Mouse (Mus musculus) intestine, embryonic 16.5 days (tissue): ENCODE measurements around the gene Bub1b. TPM values are rescaled to one million over a fixed set of nuclear protein-coding genes. Genes with fewer than 3 reads are reported as not detected.

ENCODE experiments used
- ATAC-seq: fragments of 200-750 bp; cut with Nextera tagmentation; 2 replicates; pipeline ENCODE4 v1.8.0; 2017; ENCODE audit warnings: moderate TSS enrichment, moderate library complexity
- H3K27ac ChIP-seq: fragments of 300-500 bp; sonication (generic); 2 replicates; pipeline ENCODE4 v1.5.1; 2014; ENCODE audit warnings: mild to moderate bottlenecking, low read length
- H3K27me3 ChIP-seq: fragments of 300-500 bp; sonication (generic); replicated peaks from 2 replicates; pipeline ENCODE4 v1.6.1; 2014; ENCODE audit warnings: low read length, control low read depth, mixed read lengths; ENCODE audit not compliant: control insufficient read depth, insufficient read depth
- H3K36me3 ChIP-seq: fragments of 300-500 bp; sonication (generic); 2 replicates; pipeline ENCODE4 v1.6.1; 2014; ENCODE audit warnings: low read length, control low read depth; ENCODE audit not compliant: control insufficient read depth, insufficient read depth
- H3K4me1 ChIP-seq: fragments of 300-500 bp; sonication (generic); 2 replicates; pipeline ENCODE4 v1.6.1; 2014; ENCODE audit warnings: low read length, control low read depth, mixed read lengths; ENCODE audit not compliant: control insufficient read depth, insufficient read depth
- H3K4me2 ChIP-seq: fragments of 300-500 bp; sonication (generic); 2 replicates; pipeline ENCODE4 v1.6.1; 2014; ENCODE audit warnings: low read depth, low read length, control low read depth
- H3K4me3 ChIP-seq: fragments of 300-500 bp; sonication (generic); 2 replicates; pipeline ENCODE4 v1.5.1; 2014; ENCODE audit warnings: mild to moderate bottlenecking, low read length
- H3K9ac ChIP-seq: fragments of 300-500 bp; sonication (generic); 2 replicates; pipeline ENCODE4 v1.6.1; 2014; ENCODE audit warnings: low read depth, low read length
- H3K9me3 ChIP-seq: fragments of 300-500 bp; sonication (generic); 2 replicates; pipeline ENCODE4 v1.6.1; 2016; ENCODE audit warnings: low read length, control low read depth; ENCODE audit not compliant: control insufficient read depth
- WGBS: fragments of 180-500 bp; shearing (Covaris S2); extraction: QIAGEN DNeasy Blood & Tissue Kit; methylation state at CpG from one replicate; pipeline ENCODE4 v1.1.7; 2014; 5-methylcytosine and 5-hydroxymethylcytosine counted together
- polyA plus RNA-seq: library from polyadenylated mRNA; unstranded; fragments of >200 nt; fragmentation: Nextera tagmentation; extraction: Ambion mirVana; gene quantifications from 2 replicates; pipeline ENCODE4 v1.2.1, GENCODE M21; 2015

Gene Bub1b
- polyA plus RNA-seq, 1 experiment from 2014 or later, result 63.6 TPM

DNA sequence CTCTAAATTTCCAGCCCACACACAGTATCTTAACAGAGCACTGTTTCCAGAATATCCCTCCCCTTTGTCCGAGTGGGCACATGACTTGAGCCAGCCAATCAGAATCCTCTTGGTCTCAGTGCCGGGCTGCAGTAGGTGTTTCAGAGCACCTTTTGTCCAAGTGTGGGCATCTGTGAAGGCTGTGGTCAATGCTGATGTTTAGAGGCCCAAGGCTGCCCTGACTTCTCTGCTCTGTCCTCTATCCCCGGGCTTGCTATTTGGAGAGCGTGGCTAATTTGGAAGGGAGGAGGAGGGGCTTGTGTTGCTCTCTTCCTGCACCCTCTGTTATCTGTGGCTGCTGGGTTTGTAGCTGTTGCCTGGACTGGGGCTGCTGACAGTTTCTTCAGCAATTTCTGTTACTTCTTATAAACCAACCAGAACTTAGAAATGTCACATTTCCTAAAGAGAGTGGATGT lies 62.0 kb downstream of the Bub1b start:
- Histone ChIP-seq H3K36me3 (no peaks in the 10 kb centered on the region), H3K27me3 (no peaks in the 10 kb centered on the region), H3K27ac (peak overlapping the region; percentile 54; the same call in 1 of the 2 replicates), H3K4me2 (peak overlapping the region; percentile 70), H3K9ac (peak overlapping the region; percentile 69), H3K9me3 (no peaks in the 10 kb centered on the region), H3K4me1 (peaks cover 57% of the 10 kb centered on the region), H3K4me3 (peak overlapping the region; percentile 50)
- WGBS, result 3% methylated on average over 4 of the region's 4 CpGs
- ATAC-seq, result peak; percentile 34; the same call in 1 of the 2 replicates

DNA sequence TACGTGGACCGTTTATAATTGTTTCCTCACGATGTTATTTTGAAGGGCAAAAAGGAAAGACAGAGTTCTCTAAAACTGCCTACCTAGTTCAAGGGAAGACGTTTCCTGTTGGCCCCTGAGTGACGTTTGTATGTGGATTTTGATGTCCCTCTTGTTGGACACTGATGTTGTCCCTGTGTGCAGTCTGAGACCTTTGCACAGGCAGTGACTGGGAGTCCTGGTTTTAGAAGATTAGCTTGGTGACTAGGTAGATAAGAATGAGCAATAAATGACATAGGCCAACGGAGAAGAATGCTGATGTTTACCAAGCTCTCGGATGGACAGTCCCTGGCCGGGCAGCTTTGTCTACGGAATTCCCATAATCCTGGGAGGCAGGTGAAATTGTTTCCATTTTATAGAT lies 63.9 kb downstream of the Bub1b start:
- ATAC-seq, result 0 out of 2 replicates have a peak, but pooled peaks have one; percentile 2
- no peak overlapping the region for H3K9ac ChIP-seq
- H3K27me3 ChIP-seq, result no peaks in the 10 kb centered on the region
- WGBS, result 51% methylated on average over 9 of the region's 9 CpGs
- peaks cover 49% of the 10 kb centered on the region for H3K4me1 ChIP-seq
- H3K4me3 ChIP-seq, result no peak overlapping the region
- H3K9me3 ChIP-seq, result no peaks in the 10 kb centered on the region
- no peak overlapping the region for H3K4me2 ChIP-seq
- no peak overlapping the region for H3K27ac ChIP-seq
- H3K36me3 ChIP-seq, result no peaks in the 10 kb centered on the region

DNA sequence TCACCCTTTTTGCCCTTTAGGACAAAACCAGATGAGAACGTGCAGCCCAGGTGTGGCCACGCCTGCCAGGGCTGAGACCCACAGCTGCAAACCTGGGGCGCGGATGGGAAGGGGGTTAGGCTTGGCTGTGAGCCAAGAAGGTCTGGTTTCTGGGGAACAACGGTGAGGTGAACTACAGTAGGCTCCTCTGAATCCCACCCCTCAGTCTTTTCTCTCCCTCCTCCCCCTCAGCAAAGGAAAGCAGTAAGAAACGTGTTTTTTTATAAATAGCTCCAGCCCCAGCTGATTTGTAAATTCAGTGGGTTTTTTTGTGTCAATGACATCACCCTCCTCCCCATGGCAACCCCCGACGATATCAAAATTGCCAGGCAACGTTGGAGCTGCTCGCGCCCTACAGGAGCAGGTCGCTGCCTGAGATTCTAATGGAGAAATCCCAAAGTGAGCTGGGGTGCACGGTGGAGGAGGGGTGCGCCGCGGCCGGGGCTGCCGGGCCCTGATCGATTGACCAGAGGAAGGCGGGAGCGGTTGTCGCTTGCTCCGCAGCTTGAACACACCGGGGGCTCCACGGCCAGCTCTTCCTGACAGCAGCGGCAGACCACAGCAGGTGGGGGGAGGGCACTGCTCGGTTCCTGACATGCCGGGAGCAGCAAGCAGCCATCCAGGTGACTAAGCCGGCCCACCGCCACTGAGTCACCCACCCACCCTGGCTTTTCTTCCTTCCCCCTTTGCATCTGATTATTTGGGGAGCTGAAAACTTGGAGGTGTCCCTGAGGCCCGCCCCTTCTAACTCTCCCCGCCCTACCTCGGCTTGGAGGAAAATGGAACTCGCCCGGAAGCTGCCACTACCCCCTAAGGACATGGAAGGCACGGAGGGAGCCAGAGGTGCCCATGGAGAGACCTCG lies 65.1 kb downstream of the Bub1b start, which contains the start of gene Pak6:
Gene Pak6, plus strand, starts transcription at position 402 of the 902 bp plus-strand sequence.
- Histone ChIP-seq H3K4me3 (peak within 1 kb of the TSS; percentile 49), H3K27me3 (no peaks in the 10 kb centered on the region), H3K4me1 (peaks cover 38% of the 10 kb centered on the region), H3K27ac (no peak within 1 kb of the TSS), H3K9ac (peak within 1 kb of the TSS; percentile 64), H3K36me3 (no peaks in the 10 kb centered on the region), H3K9me3 (no peaks in the 10 kb centered on the region), H3K4me2 (peak within 1 kb of the TSS; percentile 89)
- ATAC-seq, result peak; percentile 10; the same call in 1 of the 2 replicates
- 5% methylated on average over 37 of the region's 37 CpGs for WGBS

DNA sequence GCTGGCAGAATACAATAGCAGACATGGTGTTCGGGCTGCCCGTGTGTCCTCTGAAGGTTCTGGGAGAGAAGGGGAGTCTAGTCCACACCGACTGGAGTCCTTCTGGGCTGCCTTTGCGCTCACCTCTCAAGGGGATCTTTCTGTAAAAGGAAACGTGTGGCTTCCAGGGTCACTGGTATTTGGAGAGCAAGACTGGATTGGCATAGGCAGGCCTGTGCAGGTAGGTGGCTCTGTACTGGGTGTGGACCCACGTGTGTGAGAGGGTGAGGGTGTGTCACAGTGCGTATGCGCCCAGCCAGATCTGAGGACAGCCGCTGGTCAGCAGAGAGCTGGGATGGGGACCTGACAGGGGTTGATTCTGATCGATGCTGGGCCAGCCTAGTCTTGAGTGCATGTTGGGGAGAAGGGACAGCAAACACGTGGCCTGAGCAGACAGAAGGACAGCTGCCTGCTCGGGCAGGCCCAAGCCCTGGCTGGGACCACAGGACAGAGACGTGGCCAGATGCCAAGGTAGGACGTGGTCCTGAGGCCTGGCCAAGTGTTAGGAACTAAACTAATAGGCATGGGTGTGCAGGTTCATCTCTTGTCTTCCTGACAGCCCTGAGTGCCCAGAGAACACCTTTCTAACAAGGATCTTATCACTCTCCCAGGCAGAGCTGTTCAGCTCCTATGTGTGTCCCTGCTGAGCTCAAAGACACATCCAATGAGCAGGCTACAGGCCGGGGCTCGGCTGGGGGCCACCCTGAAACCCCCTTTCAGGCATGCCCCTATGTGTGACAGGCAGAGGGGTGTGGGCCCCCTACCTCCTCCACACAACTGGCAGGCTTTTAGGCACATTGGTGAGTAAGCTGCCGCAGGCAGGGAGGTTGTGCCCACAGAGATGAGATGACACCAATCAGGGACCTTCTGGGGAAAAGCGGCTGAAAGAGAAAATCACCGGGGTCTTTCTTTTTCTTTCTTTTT lies 66.1 kb downstream of the Bub1b start:
- Histone ChIP-seq H3K36me3 (no peaks in the 10 kb centered on the region), H3K9me3 (no peaks in the 10 kb centered on the region), H3K9ac (peak overlapping the region; percentile 64), H3K4me2 (peak overlapping the region; percentile 89), H3K4me3 (peak overlapping the region; percentile 49), H3K4me1 (peaks cover 30% of the 10 kb centered on the region), H3K27me3 (no peaks in the 10 kb centered on the region), H3K27ac (no peak overlapping the region)
- 56% methylated on average over 19 of the region's 19 CpGs for WGBS
- ATAC-seq, result peak; percentile 59

DNA sequence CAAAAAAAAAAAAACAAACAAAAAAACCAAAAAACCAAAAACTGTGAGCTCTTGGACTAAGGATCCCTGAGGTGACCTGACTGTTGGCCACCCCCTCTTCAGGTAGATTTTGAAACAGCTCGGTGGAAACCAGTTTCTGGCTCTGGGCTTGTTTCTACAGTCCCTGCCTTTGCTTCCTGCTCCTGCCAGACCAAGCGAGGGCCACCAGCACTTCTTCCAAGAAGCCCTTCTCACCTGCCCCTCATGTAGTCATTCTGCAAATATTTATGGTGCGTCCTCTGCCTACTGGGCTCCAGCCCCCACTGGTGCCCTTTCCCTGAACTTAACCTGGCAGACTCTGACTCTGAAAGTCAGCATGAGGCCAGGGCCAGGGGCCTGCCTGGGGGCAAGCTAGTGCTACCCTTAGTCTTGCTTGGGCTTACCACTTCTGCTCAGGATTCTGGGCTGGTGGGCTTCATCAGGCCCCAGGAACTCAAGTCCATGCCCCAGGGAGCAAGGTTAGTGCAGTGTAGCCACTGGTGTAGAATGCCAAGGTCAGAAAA lies 67.0 kb downstream of the Bub1b start:
- no peaks in the 10 kb centered on the region for H3K27me3 ChIP-seq
- peaks cover 20% of the 10 kb centered on the region for H3K4me1 ChIP-seq
- H3K4me2 ChIP-seq, result no peak overlapping the region
- H3K9me3 ChIP-seq, result no peaks in the 10 kb centered on the region
- no peak overlapping the region for H3K27ac ChIP-seq
- no peak overlapping the region for H3K4me3 ChIP-seq
- ATAC-seq, result no peak
- WGBS, result 52% methylated on average over 3 of the region's 3 CpGs
- H3K9ac ChIP-seq, result no peak overlapping the region
- H3K36me3 ChIP-seq, result no peaks in the 10 kb centered on the region

DNA sequence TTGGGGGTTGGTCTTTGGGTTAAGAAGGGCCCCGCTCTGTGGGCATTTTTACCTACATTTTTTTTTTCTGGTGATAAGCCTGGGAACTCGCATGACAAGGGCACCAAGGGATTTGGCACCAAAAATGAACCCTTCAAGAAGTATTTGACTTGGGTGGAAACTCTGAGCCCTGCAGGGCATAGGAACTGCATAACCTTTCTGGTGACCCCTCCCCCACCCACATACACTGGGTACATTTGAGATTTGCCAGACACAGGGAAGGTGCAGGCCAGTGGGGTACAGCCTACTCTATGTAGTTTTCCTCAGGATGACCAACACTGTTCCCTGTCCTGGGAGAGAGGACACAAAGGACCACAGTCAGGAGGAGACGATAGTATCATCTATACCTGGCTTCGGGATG lies 67.6 kb downstream of the Bub1b start:
- ATAC-seq, result no peak
- no peaks in the 10 kb centered on the region for H3K27me3 ChIP-seq
- H3K4me3 ChIP-seq, result no peak overlapping the region
- WGBS, result 86% methylated on average over 4 of the region's 4 CpGs
- no peak overlapping the region for H3K4me2 ChIP-seq
- no peak overlapping the region for H3K9ac ChIP-seq
- H3K4me1 ChIP-seq, result peaks cover 19% of the 10 kb centered on the region
- no peak overlapping the region for H3K27ac ChIP-seq
- H3K36me3 ChIP-seq, result no peaks in the 10 kb centered on the region
- no peaks in the 10 kb centered on the region for H3K9me3 ChIP-seq

DNA sequence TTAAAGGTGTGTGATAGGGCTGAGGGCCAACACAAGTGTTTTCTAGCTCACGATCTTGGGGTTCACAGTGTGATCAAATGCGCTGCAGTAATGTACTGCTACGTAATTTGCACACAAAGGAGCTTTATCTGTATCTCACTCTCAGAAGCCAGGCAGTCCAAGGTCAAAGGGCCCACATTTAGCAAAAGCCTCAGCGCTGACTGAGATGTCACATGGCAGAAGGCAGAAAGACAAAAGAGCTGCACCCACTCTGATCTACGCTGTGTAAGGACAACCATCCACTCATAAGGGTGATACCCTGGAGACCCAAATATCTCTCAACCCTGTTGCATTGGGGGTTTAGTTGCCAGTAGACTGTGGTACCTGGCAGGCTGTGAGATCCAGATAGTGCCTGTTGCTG lies 69.2 kb downstream of the Bub1b start:
- H3K4me2 ChIP-seq, result no peak overlapping the region
- no peaks in the 10 kb centered on the region for H3K9me3 ChIP-seq
- no peaks in the 10 kb centered on the region for H3K27me3 ChIP-seq
- ATAC-seq, result no peak
- H3K36me3 ChIP-seq, result no peaks in the 10 kb centered on the region
- WGBS, result 47% methylated on average over 5 of the region's 5 CpGs
- H3K9ac ChIP-seq, result no peak overlapping the region
- H3K4me3 ChIP-seq, result no peak overlapping the region
- peaks cover 17% of the 10 kb centered on the region for H3K4me1 ChIP-seq
- no peak overlapping the region for H3K27ac ChIP-seq

DNA sequence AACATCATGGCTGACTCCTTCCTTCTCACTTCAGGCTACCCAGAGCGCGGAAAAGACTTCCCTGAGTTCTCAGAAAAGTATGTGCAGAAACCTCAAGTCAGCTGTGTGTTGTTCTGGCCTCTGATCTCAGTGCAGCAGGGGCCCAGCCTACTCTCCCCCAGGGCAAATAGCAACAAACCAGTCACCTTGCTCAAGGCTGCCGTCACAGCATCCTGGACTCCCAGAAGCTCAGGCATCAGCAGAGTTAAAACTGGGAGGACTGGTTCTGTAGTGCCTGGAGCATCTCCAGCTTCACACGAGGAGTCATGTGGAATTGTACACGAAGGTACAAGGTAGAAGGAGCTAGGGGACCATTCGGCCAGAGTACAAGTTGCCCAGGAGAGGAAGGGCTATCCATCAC lies 71.2 kb downstream of the Bub1b start:
- Histone ChIP-seq H3K4me2 (no peak overlapping the region), H3K9me3 (no peaks in the 10 kb centered on the region), H3K27me3 (no peaks in the 10 kb centered on the region; the same call in 1 of the 2 replicates), H3K36me3 (no peaks in the 10 kb centered on the region), H3K27ac (no peak overlapping the region), H3K9ac (no peak overlapping the region), H3K4me3 (no peak overlapping the region), H3K4me1 (no peaks in the 10 kb centered on the region; the same call in none of the 2 replicates)
- WGBS, result 56% methylated on average over 6 of the region's 6 CpGs
- no peak for ATAC-seq
